Mouse (Mus musculus): ENCODE results near the gene Fbxl7.

DNA sequence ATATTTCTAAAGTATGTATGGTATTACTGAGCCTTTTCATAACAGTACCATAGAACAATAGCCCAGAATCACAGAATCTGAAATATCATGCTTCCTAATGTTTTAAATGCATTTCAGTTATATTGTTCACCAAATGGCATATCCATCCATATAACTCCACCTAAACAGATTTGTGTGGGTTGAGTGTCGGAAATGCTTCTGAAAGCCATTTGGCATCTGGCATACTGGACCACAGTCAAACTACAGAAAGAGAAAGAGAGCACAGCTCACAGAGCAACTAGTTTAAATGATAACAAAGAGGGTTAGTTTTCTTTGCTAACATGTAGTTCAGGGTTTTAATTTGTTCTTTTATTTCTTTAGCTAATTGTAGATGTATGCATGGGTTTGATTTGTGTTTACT lies 57.0 kb downstream of the Fbxl7 start:
- no peak for TF ChIP-seq CEBPB (IDR thresholded peaks at IDR 0.05; ENCODE audit: insufficient read depth, poor library complexity, severe bottlenecking)
- no peak for TF ChIP-seq POLR2A (IDR thresholded peaks at IDR 0.05; ENCODE audit: insufficient read length, low read depth)
- TF ChIP-seq USF1 (IDR thresholded peaks at IDR 0.05; ENCODE audit: low read depth): no peak
- no peak for TF ChIP-seq TCF12 (IDR thresholded peaks at IDR 0.05; ENCODE audit: insufficient read depth, poor library complexity, severe bottlenecking)
- TF ChIP-seq TCF3 (IDR thresholded peaks at IDR 0.05; ENCODE audit: insufficient read length, low read depth): no peak
- no peak for TF ChIP-seq POLR2AphosphoS2 (IDR thresholded peaks at IDR 0.05; ENCODE audit: insufficient read length, low read depth)
- TF ChIP-seq MYOG (IDR thresholded peaks at IDR 0.05; ENCODE audit: control insufficient read depth in 1 of 3, insufficient read depth in 1 of 3, insufficient read length in 2 of 3, low read depth in 2 of 3): no peak
- no peak for TF ChIP-seq E2F4 (IDR thresholded peaks at IDR 0.05; ENCODE audit: insufficient read depth)
- no peak for TF ChIP-seq MAX (IDR thresholded peaks at IDR 0.05; ENCODE audit: low read depth)
- no peak for TF ChIP-seq REST (IDR thresholded peaks at IDR 0.05; ENCODE audit: insufficient read depth, insufficient read length)

Measured in myocyte (in vitro differentiated cells).